Mouse (Mus musculus) 3134 (cell line): ENCODE results near the gene Rap1gap2.

Source experiments
- DNase-seq: peaks from one replicate; pipeline ENCODE4 v3.0.0-alpha.2; 2011; ENCODE audit warnings: low spot score; ENCODE audit not compliant: insufficient read length; ENCODE audit errors: extremely low read depth

Gene Rap1gap2

GRCm38 (mm10) chr11:74478877-74479276, 131.8 kb downstream of the Rap1gap2 start:
- no peak for DNase-seq

DNA sequence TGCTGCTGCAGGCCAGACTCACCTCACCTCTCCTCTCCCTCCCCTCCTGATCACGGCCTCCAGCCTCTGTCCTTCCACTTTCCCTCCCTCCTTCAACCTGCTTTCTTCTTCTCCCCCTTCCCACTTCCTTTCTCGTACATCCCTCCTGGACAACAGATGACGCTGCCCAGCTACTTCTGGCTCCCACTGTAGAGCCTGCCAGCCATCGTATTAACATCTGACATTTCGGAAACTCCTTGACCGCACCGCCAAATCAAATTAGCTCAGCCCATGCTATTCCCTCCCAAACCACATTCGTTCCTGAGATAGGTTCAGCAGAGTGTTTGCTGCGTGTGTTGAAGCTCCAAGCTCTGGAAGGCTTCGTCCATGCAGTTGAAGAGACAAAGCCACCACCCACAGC, 138.0 kb downstream of the Rap1gap2 start:
- DNase-seq, result no peak

DNA sequence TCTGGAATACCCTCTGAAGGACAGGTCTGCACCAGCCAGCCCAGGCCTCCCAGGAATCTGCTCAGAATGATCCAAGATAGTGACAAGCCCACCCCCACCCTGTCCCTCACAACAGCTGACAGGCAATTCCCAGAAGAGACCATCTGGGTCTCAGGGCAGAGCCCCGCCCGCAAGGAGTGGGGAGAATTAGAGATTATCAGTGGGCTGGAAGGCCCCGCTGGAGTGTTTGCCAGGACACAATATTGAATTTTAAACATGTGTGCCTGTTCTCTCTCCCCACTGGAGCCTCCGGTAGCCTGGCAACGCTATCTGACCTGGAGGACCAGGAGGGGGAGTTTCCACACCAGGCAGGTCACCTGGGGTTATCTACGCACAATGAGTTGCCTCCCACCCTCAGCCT, 142.5 kb downstream of the Rap1gap2 start:
- no peak for DNase-seq

GRCm38 (mm10) chr11:74465712-74466111, 145.0 kb downstream of the Rap1gap2 start:
- DNase-seq, result no peak

DNA sequence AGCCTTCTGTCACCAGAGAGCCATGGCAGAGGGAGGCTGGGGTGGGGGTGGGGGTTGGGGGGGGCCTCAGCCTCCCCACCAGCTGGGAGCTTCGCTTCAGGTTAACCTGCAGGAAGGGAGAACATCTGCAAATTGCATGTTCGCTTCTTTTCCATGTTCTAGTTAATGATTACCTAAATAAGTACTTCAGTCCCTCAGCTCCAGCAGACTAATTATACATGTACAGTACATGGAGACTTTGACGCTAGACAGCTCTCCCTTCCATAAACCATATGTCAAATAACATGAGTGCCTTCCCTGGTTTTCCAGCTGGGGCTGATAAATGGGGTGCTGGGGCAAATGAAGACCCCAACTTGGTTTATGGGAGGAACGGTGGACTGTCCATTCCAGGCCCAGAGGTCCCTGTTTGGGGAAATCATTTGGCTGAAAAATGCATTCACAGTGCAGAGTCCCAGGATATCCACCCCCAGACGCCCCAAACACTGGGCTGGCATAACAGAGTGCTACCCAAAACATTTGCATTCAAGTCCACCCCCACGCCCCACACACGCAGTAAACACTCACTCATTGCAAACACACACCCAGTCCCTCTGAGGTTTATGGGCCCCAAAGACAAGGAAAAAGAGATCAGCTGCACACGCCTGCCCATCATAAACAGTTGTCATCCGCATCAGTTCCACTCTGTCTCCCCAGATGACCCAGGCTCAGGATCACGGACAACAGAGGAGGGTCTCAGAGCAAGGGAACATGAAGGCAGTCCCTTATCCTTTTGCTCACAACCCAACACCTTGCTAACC, 146.3 kb downstream of the Rap1gap2 start:
- DNase-seq, result no peak

DNA sequence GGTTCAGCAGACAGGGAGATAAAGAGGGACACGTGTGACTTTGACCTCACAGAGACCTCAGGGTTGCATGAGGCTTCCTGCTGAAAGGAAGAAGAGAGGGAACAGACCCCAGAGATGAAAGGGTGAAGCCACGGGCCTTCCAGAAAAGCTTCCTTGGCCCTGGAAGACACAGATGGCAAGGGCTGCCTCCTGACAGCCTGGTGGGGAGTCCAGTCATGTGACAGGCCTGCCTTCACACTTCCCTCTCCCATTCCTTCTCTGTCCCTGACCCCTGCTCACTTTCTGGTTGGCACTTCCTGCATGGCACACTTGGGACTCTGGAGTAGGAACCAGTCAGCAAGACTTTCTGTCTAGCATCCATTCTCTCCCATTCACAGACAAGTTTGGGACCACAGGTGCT, 148.1 kb downstream of the Rap1gap2 start:
- DNase-seq, result no peak

DNA sequence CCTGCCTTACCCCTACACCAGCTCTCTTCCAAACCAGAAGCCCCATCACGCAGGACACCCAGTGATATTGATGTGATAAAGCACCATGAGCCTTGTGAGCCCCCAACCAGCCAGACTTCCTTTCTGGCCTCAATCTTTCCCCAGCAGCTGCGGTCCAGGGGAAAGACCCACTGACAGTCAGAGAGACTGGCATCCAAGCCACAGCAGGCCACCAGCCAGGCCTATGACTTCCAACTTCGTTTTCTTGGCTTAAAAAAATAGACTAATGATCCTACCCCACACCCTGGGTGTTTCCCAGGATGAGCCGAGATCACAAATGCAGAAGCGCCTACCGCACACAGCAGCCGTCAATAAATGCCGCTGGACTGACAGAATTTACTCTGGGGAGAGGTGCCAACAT, 151.1 kb downstream of the Rap1gap2 start:
- no peak for DNase-seq

GRCm38 (mm10) chr11:74458400-74458799, 152.3 kb downstream of the Rap1gap2 start:
- DNase-seq, result no peak

GRCm38 (mm10) chr11:74457194-74457593, 153.5 kb downstream of the Rap1gap2 start:
- no peak for DNase-seq

GRCm38 (mm10) chr11:74448556-74448955, 162.2 kb downstream of the Rap1gap2 start:
- DNase-seq, result no peak

GRCm38 (mm10) chr11:74447991-74448403, 162.7 kb downstream of the Rap1gap2 start:
- peak; percentile 69 for DNase-seq

- no peak for DNase-seq
Measured at GRCm38 (mm10) chr11:74445591-74445990, 165.1 kb downstream of the Rap1gap2 start.

- no peak for DNase-seq
Measured at GRCm38 (mm10) chr11:74443924-74444256, 166.8 kb downstream of the Rap1gap2 start.

DNA sequence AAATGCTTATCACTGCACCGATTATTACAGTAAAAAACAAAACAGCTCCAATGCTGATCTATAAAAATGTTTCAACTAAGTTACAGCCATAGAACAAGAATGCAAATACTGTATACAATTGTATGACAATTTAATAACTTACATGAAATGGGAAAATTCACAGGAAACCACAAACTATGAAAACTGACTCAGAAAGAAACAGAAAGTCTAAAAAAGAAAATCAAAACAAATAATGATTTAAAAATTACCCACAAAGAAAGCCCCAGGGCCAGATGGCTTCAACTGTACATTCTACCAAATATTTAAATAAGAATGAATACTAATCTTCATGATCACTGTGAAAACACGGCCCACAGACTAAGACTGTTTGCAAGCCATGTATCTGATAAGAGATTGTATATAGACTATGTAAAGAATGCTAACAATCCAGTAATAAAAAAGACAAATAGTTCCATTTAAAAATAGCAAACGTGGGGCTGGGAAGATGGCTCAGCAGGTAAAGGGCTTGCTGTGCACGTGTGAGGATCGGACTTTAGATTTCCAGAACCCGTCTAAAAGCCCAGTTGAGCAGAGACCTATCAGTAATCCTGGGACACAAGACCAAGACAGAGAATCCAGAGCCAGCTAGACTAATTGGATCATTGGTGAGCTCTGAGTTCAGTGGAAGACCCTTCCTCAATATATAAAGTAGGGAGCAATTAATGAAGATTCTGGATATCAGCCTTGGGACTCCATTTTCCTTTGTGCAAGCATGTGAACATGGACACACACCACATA, 167.4 kb downstream of the Rap1gap2 start:
- no peak for DNase-seq

DNA sequence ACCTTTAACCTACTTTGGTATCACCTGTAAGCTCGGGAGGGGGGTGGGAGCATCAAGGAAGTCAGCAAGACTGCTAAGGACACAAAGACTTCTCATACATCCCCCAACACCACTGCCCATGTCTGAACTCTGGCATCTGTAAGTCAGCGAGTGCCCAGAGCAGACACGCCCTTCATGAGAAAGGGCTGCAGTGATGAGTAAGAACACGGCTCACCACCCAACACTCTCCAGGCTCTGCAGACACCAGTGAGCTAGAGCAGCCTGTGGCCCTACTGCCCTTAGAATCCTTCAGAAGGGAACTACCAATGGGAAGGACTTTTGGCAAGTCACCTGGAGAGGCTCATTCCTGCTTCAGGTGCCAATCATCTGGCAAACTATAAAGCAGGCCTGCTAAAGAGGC, 168.3 kb downstream of the Rap1gap2 start:
- peak; percentile 33 for DNase-seq

DNA sequence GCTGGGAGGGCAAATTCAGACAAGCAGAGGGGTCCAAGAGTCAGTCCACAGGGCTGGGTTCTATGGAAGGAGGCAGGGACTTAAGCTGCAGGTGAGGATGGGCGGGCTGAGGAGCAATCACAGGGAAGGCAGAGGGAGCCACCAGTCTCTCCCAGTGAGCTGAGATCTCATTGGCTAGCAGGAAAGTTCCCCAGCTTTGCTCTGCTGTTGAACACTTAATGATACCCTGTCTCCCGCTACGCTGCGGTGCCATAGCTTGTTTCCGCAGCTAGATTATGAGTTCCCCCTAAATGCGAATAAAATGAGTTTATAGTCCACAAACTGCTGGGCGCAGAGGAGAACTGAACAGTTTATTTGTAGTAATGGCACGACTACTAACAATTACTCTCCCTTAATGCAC, 170.6 kb downstream of the Rap1gap2 start:
- DNase-seq, result no peak

- peak; percentile 45 for DNase-seq
Measured at GRCm38 (mm10) chr11:74439202-74439601, 171.5 kb downstream of the Rap1gap2 start.

DNA sequence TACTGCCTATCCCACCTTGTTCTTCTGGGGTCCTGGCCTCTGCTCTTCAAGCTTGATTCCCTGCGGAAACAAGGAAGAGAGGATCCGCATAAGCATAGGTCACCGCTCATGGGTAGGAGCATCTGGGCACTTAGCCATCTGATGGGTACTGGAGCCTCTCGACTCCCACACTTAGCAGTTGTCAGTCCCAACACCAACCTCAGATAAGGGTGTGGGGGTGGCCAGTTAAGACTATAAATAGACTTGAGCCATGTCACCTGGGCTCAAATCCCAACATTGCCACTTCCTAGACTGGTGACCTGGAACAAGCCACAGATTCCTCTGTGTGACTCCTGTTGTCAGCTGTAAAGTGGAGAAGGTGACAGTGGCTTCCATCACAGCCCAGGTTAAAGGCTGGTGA, 172.5 kb downstream of the Rap1gap2 start:
- no peak for DNase-seq

- DNase-seq, result no peak
Measured at GRCm38 (mm10) chr11:74435366-74435765, 175.3 kb downstream of the Rap1gap2 start.

DNA sequence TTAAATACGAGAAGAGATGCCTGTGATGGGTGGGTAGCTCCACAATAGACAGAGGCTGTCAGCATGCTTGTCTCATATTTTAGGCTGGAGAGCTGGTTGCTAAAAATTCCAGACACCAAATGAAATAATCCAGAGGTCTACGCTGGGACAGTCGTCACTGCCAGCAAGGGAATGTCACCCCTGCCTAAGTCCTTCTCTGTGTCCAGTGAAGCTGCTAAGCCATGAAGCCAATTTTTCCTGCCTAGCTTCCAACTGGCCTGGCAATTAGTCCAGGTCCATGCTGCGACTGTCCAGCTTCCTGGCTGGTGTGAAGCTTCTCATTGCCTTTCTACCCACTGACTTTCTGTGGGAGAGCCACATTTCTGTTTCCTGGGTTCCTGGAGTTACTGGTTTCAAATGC, 177.7 kb downstream of the Rap1gap2 start:
- no peak for DNase-seq

DNA sequence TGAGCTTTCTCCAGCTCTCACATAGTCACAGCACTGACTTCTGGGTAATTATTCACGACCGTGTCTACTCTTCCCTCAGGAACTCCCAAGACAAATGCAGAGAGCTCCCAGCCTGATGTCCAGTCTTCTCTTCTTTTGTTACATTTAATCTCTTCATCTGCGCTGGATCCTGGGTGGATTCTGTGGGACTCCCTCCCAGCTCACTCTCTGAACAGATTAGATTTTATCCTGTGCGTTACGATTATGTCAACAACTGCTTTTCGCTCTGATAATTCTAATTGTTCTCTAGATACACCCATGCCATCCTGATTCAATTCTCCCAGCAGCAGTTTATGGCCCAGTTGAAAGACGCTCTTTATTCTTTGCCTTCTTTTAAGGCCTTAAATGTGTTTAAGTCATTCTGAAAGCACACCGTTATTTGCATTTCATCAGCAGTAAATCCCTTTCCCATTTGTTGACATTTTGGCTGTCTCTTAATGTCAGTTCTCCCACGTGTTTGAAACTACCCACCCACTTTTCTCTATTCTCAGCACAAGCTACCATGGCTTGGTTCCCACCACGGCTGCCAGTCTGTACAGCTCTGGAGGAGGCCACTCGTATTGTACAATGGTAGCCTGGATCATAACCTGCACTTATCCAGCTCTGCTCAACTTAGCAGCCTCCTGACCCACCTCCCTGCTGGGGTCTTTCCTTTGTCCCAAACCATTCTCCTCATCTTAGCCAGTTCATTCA, 180.8 kb downstream of the Rap1gap2 start:
- no peak for DNase-seq
